Mouse (Mus musculus) liver, postnatal 0 days (tissue): ENCODE measurements around the gene Ovch2.

ENCODE experiments used
- CTCF ChIP-seq: sonication (generic); IDR thresholded peaks from 2 replicates; pipeline ENCODE4 v1.5.1; 2016; ENCODE audit warnings: antibody characterized with exemption, low read depth
- EP300 ChIP-seq: IDR thresholded peaks from 2 replicates; pipeline ENCODE4 v1.6.1; 2016; ENCODE audit warnings: antibody characterized with exemption, low read depth, mild to moderate bottlenecking

- TF ChIP-seq CTCF: no peak
- TF ChIP-seq EP300: no peak
Observed at GRCm38 (mm10) chr7:107742963-107743465, 58.0 kb downstream of the Ovch2 start.
